Mouse (Mus musculus) ES-CJ7 (cell line): ENCODE results near the gene Tmc4.

ENCODE experiments used
- DNase-seq: peaks from one replicate; pipeline ENCODE4 v3.0.0; 2011; ENCODE audit warnings: low read depth, low spot score

The Tmc4 gene

GRCm38 (mm10) chr7:3643412-3643811, 33.9 kb downstream of the Tmc4 start:
- no peak for DNase-seq

GRCm38 (mm10) chr7:3630478-3630815, 46.9 kb downstream of the Tmc4 start:
- DNase-seq, result no peak

- DNase-seq, result peak; percentile 97
Measured at GRCm38 (mm10) chr7:3629543-3630477, 47.5 kb downstream of the Tmc4 start, which contains the start of the genes Tfpt and Prpf31. Gene Tfpt (minus strand): TSS chr7:3629929. Gene Prpf31 (plus strand): TSS chr7:3629985.

- DNase-seq, result no peak
Measured at GRCm38 (mm10) chr7:3629030-3629429, 48.3 kb downstream of the Tmc4 start.

GRCm38 (mm10) chr7:3617242-3617995, 59.9 kb downstream of the Tmc4 start, which contains the start of gene Ndufa3:
Gene Ndufa3 (plus strand): TSS chr7:3617373.
- peak; percentile 97 for DNase-seq

- DNase-seq, result no peak
Measured at GRCm38 (mm10) chr7:3616389-3617241, 60.7 kb downstream of the Tmc4 start.

GRCm38 (mm10) chr7:3616057-3616388, 61.3 kb downstream of the Tmc4 start, which contains the start of gene Oscar:
Gene Oscar (minus strand): TSS chr7:3616157.
- DNase-seq, result no peak
